Mouse (Mus musculus): Measurements from ENCODE around the gene Pgghg. TPM values are rescaled to one million over a fixed set of nuclear protein-coding genes. Genes with fewer than 3 reads are reported as not detected.

Pgghg gene
- polyA plus RNA-seq, 1 experiment = 11.6 TPM

DNA sequence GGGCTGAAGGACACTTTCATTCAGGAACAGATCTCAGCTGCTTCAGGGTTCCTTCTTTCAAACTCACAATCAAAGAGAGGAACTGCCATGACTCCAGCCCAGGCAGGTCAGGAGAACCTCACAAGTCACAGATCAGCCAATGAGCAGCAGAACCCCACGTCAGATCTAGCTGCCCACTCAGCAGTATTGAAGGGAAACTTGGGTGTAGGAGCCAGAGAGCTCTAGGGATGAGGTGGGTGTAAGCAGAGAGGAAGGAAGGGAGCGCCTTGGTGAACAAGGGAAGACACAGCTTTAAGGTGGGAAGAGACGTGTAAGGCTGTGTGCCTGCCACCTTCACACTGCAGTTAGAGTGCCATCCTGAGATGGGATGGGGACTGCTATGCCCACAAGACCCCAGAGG is 28.9 kb upstream of the Pgghg start:
- Histone ChIP-seq H3K36me3 (ENCODE audit: control insufficient read depth, insufficient read depth) (no peaks in the 10 kb centered on the region), H3K4me2 (ENCODE audit: low read depth) (no peak overlapping the region), H3K79me2 (ENCODE audit: control insufficient read depth, insufficient read depth) (no peaks in the 10 kb centered on the region), H3K4me3 (no peak overlapping the region), H3K27me3 (ENCODE audit: control insufficient read depth, insufficient read depth, insufficient read length) (no peaks in the 10 kb centered on the region), H3ac (ENCODE audit: control insufficient read depth, insufficient read length) (no peak overlapping the region)
- TF ChIP-seq POLR2AphosphoS2 (IDR thresholded peaks at IDR 0.05; ENCODE audit: insufficient read length, low read depth) = no peak
- TF ChIP-seq MYOD1 (IDR thresholded peaks at IDR 0.05; ENCODE audit: control insufficient read depth in 1 of 3, insufficient read length in 2 of 3, low read depth in 2 of 3) = no peak
- no peak for TF ChIP-seq MYOG (IDR thresholded peaks at IDR 0.05; ENCODE audit: control insufficient read depth in 1 of 3, insufficient read depth in 1 of 3, insufficient read length in 2 of 3, low read depth in 2 of 3)
- TF ChIP-seq E2F4 (IDR thresholded peaks at IDR 0.05; ENCODE audit: insufficient read depth) = no peak
- TF ChIP-seq TCF3 (IDR thresholded peaks at IDR 0.05; ENCODE audit: insufficient read length, low read depth) = no peak
- TF ChIP-seq SRF (IDR thresholded peaks at IDR 0.05; ENCODE audit: control insufficient read depth, insufficient read length, low read depth) = no peak
- no peak for TF ChIP-seq TCF12 (IDR thresholded peaks at IDR 0.05; ENCODE audit: insufficient read depth, poor library complexity, severe bottlenecking)
- TF ChIP-seq REST (IDR thresholded peaks at IDR 0.05; ENCODE audit: insufficient read depth, insufficient read length) = no peak
- TF ChIP-seq CEBPB (IDR thresholded peaks at IDR 0.05; ENCODE audit: insufficient read depth, poor library complexity, severe bottlenecking) = no peak
- no peak for TF ChIP-seq POLR2A (IDR thresholded peaks at IDR 0.05; ENCODE audit: insufficient read length, low read depth)
- TF ChIP-seq MAX (IDR thresholded peaks at IDR 0.05; ENCODE audit: low read depth) = no peak
- no peak for TF ChIP-seq USF1 (IDR thresholded peaks at IDR 0.05; ENCODE audit: low read depth)

DNA sequence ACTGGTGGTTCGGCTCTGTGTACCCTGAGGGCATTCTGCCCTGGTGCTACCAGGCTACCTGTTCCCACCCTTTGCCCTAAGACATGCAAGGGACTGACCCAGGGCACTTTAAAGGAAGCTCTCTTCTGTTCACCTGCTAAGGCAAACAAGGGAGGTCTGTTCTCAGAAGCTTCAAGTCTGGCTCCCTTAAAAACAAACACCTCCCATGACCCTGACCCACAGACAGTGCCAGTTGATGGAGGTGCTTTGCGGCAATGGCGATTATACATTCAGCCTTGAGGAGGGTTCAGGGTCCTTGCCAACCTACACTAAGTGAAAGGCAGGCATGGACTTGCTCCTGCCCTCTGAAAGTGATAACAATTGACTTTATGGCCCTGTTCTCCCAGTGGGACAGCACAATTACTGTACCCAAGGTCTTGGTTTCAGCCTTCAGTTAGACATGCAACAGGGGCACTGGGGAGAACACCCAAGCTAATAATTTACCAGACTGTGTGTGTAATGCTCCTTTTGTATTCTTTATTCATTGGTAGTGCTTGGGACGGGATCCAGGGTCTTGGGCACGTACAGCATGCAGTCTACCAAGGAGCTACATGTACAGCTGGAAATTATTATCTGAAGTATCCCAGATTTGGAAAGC is 28.2 kb upstream of the Pgghg start:
- no peak overlapping the region for H3K4me3 ChIP-seq
- H3K27me3 ChIP-seq (ENCODE audit: control insufficient read depth, insufficient read depth, insufficient read length) = no peaks in the 10 kb centered on the region
- H3K4me2 ChIP-seq (ENCODE audit: low read depth) = no peak overlapping the region
- TF ChIP-seq REST (IDR thresholded peaks at IDR 0.05; ENCODE audit: insufficient read depth, insufficient read length) (no peak), TCF3 (IDR thresholded peaks at IDR 0.05; ENCODE audit: insufficient read length, low read depth) (no peak)
- H3K36me3 ChIP-seq (ENCODE audit: control insufficient read depth, insufficient read depth) = no peaks in the 10 kb centered on the region
- no peaks in the 10 kb centered on the region for H3K79me2 ChIP-seq (ENCODE audit: control insufficient read depth, insufficient read depth)
- no peak overlapping the region for H3ac ChIP-seq (ENCODE audit: control insufficient read depth, insufficient read length)

DNA sequence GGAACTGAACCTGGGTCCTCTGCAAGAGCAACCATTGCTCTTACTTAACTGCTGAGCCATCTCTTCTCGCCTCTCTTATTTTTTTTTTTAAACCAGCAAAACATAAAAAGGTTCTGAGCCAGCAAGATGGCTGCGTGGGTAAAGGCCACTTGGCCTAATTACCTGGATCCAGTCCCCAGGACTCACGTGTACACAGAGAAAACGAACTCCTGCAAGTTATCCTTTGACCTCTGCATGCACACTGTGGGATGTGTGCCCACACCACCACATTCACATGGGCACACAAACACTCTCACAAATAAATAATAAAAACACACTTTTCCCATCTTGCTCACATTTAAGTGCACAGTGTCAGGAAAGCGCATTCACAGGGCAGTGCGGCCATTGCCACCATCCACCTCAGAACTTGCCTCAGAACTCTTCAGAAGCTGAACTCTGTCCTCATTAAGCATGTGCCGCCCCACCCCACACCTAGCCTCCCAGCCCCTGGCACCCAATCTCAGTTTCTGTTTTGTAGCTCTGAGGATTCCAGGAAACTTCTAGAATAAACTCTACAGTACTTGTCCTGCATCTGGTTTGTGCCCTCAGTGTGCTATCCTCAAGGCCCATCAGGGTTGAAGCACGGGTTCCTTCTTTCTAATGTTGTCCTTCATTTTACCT is 27.0 kb upstream of the Pgghg start:
- TF ChIP-seq POLR2AphosphoS2 (IDR thresholded peaks at IDR 0.05; ENCODE audit: insufficient read length, low read depth) (no peak), POLR2A (IDR thresholded peaks at IDR 0.05; ENCODE audit: insufficient read length, low read depth) (no peak), E2F4 (IDR thresholded peaks at IDR 0.05; ENCODE audit: insufficient read depth) (no peak), MYOD1 (IDR thresholded peaks at IDR 0.05; ENCODE audit: control insufficient read depth in 1 of 3, insufficient read length in 2 of 3, low read depth in 2 of 3) (no peak), SRF (IDR thresholded peaks at IDR 0.05; ENCODE audit: control insufficient read depth, insufficient read length, low read depth) (no peak), REST (IDR thresholded peaks at IDR 0.05; ENCODE audit: insufficient read depth, insufficient read length) (no peak), MAX (IDR thresholded peaks at IDR 0.05; ENCODE audit: low read depth) (no peak), TCF3 (IDR thresholded peaks at IDR 0.05; ENCODE audit: insufficient read length, low read depth) (no peak), USF1 (IDR thresholded peaks at IDR 0.05; ENCODE audit: low read depth) (no peak), CEBPB (IDR thresholded peaks at IDR 0.05; ENCODE audit: insufficient read depth, poor library complexity, severe bottlenecking) (no peak), MYOG (IDR thresholded peaks at IDR 0.05; ENCODE audit: control insufficient read depth in 1 of 3, insufficient read depth in 1 of 3, insufficient read length in 2 of 3, low read depth in 2 of 3) (no peak), TCF12 (IDR thresholded peaks at IDR 0.05; ENCODE audit: insufficient read depth, poor library complexity, severe bottlenecking) (no peak)

GRCm38 (mm10) chr7:140919911-140920310 is 21.3 kb upstream of the Pgghg start:
- no peak for TF ChIP-seq POLR2AphosphoS2 (IDR thresholded peaks at IDR 0.05; ENCODE audit: insufficient read length, low read depth)
- TF ChIP-seq USF1 (IDR thresholded peaks at IDR 0.05; ENCODE audit: low read depth) = no peak
- no peak for TF ChIP-seq MYOG (IDR thresholded peaks at IDR 0.05; ENCODE audit: control insufficient read depth in 1 of 3, insufficient read depth in 1 of 3, insufficient read length in 2 of 3, low read depth in 2 of 3)
- TF ChIP-seq TCF12 (IDR thresholded peaks at IDR 0.05; ENCODE audit: insufficient read depth, poor library complexity, severe bottlenecking) = no peak
- no peak for TF ChIP-seq MAX (IDR thresholded peaks at IDR 0.05; ENCODE audit: low read depth)
- TF ChIP-seq TCF3 (IDR thresholded peaks at IDR 0.05; ENCODE audit: insufficient read length, low read depth) = no peak
- TF ChIP-seq CEBPB (IDR thresholded peaks at IDR 0.05; ENCODE audit: insufficient read depth, poor library complexity, severe bottlenecking) = no peak
- TF ChIP-seq SRF (IDR thresholded peaks at IDR 0.05; ENCODE audit: control insufficient read depth, insufficient read length, low read depth) = no peak
- no peak for TF ChIP-seq POLR2A (IDR thresholded peaks at IDR 0.05; ENCODE audit: insufficient read length, low read depth)
- TF ChIP-seq E2F4 (IDR thresholded peaks at IDR 0.05; ENCODE audit: insufficient read depth) = no peak
- TF ChIP-seq REST (IDR thresholded peaks at IDR 0.05; ENCODE audit: insufficient read depth, insufficient read length) = no peak
- no peak for TF ChIP-seq MYOD1 (IDR thresholded peaks at IDR 0.05; ENCODE audit: control insufficient read depth in 1 of 3, insufficient read length in 2 of 3, low read depth in 2 of 3)
- H3K79me2 ChIP-seq (ENCODE audit: control insufficient read depth, insufficient read depth) = no peaks in the 10 kb centered on the region
- H3K4me2 ChIP-seq (ENCODE audit: low read depth) = no peak overlapping the region
- no peaks in the 10 kb centered on the region for H3K36me3 ChIP-seq (ENCODE audit: control insufficient read depth, insufficient read depth)
- peaks cover 44% of the 10 kb centered on the region for H3K27me3 ChIP-seq (ENCODE audit: control insufficient read depth, insufficient read depth, insufficient read length)
- no peak overlapping the region for H3K4me3 ChIP-seq
- H3ac ChIP-seq (ENCODE audit: control insufficient read depth, insufficient read length) = no peak overlapping the region

More for the DNA sequence above, 27.0 kb upstream of the Pgghg start:
- H3K27me3 ChIP-seq (ENCODE audit: control insufficient read depth, insufficient read depth, insufficient read length) = no peaks in the 10 kb centered on the region
- no peak overlapping the region for H3ac ChIP-seq (ENCODE audit: control insufficient read depth, insufficient read length)
- H3K79me2 ChIP-seq (ENCODE audit: control insufficient read depth, insufficient read depth) = no peaks in the 10 kb centered on the region
- H3K4me2 ChIP-seq (ENCODE audit: low read depth) = no peak overlapping the region
- no peaks in the 10 kb centered on the region for H3K36me3 ChIP-seq (ENCODE audit: control insufficient read depth, insufficient read depth)
- H3K4me3 ChIP-seq = no peak overlapping the region
